Mouse (Mus musculus): ENCODE data around the gene Fam43b. TPM values are rescaled to one million over a fixed set of nuclear protein-coding genes. Genes with fewer than 3 reads are reported as not detected.
"Not testable (repeated sequence)": the region's sequence is repeated elsewhere in the genome, so short reads cannot be mapped to it uniquely, and the experiment has no call there.

The Fam43b gene
- under 1 TPM in 1 of 2 experiments, not detected in 1; 0.11 TPM for total RNA-seq (2021)

DNA sequence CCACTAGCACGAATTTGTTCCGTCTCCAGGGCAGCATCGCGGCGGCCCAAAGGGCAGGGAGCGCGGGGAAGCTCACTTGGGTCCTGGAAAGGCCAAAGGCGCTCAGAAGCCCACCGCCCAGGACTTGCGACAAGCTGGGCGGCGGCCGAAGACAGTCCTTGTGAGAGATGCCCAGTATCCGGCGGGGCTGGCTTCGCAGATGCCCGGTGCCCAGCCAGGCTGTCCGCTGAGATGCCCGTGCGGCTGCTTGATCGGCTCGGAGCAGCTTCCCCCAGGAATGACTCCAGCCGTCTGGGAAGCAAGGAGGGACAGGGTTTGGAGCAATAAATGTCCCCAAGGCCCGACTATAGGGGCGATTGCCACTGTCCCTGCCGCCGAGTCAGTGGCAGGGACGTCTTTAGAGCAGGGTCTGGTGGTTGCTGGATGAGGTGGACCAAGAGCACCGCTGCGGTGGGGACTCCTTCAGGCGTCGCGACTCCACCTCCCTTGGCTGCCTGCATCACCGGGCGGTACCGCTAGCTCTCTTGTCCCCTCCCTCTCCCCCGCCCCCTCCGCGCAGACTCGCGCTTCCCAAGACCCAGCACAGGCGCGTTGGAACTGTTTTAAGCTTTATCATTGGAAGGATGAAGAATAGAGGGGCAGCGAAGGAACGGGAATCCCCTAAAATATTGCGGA, at the start of gene Fam43b:
TSS of gene Fam43b (minus strand) at position 558 of the 675 bp plus-strand sequence.
- no peak for DNase-seq (ENCODE audit: low spot score)
- intact Hi-C loops (cut with DNase I): no loop called here

DNA sequence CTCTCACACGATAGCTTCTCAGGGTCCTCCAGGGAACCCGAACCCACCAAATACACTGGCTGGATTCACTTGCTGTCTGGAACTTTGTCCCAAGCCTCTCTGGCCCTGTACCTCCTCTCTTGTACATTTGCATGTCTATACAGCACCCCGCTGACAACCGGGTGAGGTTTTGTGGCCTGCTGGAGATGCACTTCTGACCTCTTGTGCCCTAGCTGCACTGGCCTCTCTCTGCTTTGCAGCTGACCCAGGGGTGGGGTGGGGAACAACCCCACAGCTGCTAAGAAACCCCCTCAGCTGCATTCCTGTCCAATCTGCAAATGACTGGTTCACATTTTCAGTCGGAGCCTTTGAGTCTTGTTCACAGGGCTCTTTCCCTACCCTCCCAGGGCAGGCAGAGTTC, 48.6 kb upstream of the Fam43b start:
- intact Hi-C loops (cut with DNase I): loop anchor here (5.0 kb wide), 1 partner anchor 62 kb away; no protein-coding TSS in a partner anchor
- no peak for DNase-seq (ENCODE audit: low spot score)

DNA sequence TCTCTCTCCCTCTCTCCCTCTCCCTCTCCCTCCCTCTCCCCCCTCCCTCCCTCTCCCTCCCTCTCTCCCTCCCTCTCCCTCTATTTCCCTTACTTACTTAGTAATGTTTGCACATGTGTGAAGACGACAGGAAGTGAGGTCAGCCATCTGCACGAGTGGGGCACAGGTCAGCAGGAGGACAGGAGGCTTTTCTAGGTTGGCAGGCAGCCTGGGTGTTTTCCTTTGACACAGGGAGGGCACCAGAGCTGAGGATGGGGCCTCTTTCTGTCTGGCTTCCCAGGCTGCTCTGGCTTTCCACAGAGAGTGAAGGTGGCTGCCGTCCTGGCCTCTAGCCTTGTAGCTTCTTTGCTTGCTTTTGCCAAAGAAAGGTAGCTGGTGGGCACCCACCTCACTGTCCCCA, 43.7 kb upstream of the Fam43b start:
- no peak for DNase-seq (ENCODE audit: low spot score)
- intact Hi-C loops (cut with DNase I): no loop called here

DNA sequence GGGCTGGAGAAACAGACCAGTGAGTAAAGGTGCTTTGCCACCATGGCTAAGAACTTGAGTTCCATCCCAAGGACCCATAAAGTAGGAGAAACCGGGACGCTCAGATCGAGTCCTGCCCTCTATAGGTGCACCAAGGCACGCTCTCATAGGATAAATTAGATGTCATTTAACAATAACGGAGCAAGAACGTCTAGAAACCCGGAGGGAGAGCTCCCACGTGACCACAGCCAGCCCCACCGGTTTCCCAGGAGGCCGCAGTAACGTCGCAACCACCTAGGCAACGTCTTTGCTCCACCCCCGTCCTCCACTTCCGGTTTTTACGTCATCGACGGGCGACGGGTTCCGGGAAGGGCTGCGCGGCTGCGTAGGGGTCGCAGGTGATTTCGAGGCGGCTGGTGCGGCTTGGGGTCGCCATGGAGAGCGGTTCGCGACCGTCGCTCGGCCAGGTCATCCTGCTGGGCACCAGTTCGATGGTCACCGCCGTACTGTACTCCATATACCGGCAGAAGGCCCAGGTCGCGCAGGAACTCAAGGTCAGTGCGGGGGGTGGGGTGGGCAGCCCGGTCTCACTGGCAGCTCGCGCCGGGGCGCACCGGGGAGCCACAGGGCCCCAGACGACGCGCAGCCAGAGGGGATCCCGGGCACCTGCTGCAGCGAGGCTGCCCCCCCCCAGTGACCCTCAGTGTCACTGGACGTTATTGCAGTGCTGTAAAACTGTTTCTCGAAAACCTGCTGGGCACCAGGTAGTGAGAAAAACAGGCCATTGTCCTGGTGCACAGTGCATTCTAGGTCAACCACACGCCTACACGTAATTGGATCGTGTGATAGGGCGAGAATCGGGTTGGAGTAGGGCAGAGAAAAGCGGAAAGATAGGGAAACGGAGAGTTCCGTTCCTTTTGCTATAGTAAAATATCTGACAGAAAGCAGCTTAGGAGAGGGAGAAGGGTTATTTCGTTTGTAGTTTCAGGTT, 38.3 kb upstream of the Fam43b start, which contains the start of gene Mul1:
TSS of gene Mul1 (plus strand) at position 325 of the 970 bp plus-strand sequence.
- peak; percentile 86 for DNase-seq (ENCODE audit: low spot score)
- intact Hi-C loops (cut with DNase I): no loop called here

DNA sequence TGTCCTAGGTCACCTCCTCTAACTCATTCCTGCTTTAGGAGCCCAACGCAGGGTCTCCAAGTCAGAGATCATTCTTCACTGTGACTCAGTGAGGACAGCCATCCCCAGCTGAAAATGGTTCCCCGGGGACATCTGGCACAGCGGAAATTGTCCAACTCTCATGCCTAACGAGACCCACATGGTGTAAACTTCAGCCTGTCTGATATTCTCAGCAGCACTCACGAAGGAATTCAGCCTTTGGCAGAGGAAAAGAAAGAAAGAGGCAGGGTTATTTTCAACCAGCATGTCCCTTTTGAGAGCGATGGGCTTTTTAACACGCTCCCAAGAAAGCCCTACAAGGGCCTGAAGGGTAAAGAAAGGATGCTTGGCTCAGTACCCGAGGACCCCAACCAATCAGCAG, 35.0 kb upstream of the Fam43b start:
- intact Hi-C loops (cut with DNase I): no loop called here
- DNase-seq (ENCODE audit: low spot score): no peak

DNA sequence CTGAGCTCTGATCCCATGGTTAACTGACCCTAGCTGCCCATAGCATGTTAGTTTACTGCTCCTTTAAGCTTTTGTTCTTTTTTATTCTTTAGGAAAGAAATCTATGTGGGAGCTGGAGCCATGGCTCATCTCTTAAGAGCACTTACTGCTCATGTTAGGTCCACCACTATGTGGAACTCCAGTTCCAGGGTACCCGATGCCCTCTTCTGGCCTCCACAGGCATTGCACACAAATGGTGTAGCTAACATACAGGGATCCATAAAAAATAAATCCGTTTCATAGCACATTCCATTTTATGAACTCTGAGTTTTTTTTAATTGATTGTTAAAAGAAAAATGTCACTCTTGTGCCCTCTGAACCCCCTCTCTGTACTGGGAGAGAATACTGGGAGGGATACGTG, 33.5 kb upstream of the Fam43b start:
- intact Hi-C loops (cut with DNase I): loop anchor here (10.0 kb wide), 1 partner anchor 305 kb away; no protein-coding TSS in a partner anchor
- DNase-seq (ENCODE audit: low spot score): no peak

DNA sequence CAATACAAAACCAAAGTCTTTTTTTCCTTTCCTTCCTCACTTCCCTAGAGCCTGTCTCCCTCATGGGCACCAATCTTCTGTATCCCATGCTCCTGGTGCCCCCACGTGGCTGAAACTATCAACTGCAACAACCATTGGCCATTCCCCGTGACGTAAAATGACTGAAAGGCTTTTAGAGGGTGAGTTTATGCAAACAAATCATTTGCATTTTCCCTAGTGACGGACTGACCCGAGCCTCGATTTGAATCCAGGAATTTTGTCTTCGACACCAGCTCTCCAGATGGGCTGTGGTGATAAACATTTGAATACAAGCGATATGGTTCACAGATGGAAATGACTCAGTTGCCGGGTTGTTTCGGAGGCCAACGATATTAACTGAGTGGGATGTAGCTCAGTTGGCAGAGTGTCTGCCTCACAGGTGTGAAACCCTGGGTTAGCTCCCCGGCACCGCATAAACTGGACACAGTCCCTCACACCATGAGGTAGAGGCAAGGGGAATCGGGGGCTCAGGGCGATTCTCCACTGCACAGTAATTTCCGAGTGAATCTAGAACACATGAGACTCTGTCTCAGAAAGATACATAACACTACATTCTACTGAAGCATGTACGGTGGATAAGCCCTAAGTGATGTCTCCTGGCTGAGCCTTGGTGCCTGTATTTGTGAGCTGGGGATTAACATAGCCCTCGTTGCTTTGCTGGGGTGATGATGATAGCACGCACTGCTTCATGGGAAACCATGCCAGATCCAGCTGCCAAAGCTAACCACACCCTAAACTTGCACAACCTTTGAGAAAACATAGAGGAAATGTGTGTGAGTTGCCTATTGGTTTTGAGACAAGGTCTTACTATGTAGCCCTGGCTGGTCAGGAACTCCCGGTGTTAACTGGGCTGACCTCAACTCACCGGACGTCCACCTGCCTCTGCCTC, 30.7 kb upstream of the Fam43b start:
- intact Hi-C loops (cut with DNase I): loop anchor here (1.0 to 10.0 kb wide), 3 partner anchors 44 to 302 kb away; no protein-coding TSS in a partner anchor

DNA sequence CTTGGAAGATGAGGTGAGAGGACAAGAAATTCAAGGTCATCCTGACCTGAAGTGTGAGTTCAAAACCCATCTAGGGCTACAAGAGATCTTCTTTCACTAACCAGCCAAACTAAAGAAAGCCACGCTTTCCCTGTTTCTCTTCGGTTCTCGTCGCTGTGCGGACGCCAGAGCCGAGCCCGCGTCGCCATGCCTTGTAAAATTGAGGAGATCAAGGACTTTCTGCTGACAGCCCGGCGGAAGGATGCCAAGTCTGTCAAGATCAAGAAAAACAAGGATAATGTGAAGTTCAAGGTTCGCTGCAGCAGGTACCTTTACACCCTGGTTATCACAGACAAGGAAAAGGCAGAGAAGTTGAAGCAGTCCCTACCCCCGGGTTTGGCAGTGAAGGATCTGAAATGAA, 29.3 kb upstream of the Fam43b start:
- not testable (repeated sequence) for DNase-seq (ENCODE audit: low spot score)

More for the DNA sequence above, 30.7 kb upstream of the Fam43b start:
- DNase-seq (ENCODE audit: low spot score): peak; percentile 61

DNA sequence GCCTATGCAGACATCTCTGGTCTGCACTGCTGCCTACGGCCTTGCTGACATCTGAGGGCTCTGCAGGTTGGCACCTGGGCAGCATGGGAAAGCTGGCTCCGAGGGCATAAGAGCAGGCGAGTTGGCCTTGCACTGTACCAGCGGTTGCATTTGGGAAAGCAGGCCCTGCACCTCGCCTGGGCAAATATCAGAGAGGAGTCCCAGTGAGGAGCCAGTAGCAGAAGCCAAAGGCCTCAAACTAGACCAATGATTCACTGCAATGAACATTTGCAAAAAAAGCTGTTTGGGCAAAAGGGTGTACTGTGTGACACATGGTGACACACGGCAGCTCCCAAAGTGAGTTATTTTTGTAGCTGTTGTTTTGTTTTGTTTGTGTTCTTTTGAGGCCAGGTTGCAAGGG, 28.7 kb upstream of the Fam43b start:
- intact Hi-C loops (cut with DNase I): loop anchor here (10.0 kb wide), 1 partner anchor 300 kb away; no protein-coding TSS in a partner anchor
- no peak for DNase-seq (ENCODE audit: low spot score)

More for the DNA sequence above, 29.3 kb upstream of the Fam43b start:
- intact Hi-C loops (cut with DNase I): loop anchor here (1.0 to 10.0 kb wide), 3 partner anchors 43 to 301 kb away; no protein-coding TSS in a partner anchor

DNA sequence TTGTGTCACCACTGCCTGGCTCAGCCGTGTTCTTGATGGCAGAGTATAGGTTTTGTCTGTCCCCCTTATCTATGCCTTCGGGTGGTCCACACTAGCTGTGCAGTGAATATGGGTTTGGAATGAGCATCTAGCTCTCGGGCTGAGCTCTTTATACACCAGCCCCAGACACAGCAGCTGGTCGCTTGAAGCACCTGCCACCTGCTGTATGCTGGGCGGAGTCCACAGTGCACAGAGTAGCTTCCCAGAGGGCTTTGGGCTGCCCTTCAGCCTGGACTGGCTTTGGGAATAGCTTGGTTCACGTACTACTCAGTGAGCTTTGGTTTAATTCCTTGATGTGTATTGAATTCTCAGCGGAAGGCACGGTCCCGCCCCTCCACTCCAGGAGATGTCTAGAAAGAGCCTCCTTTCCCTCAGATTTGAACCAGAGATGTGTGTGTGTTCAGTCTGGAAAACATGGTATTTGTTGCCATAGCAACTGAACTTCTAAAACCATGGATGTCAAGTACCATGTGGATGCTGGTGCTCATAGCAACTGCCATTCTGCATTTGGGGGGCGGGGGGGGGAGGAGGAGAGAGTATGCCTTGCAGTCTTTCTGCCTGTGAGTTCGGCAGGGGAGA, 22.1 kb upstream of the Fam43b start:
- DNase-seq (ENCODE audit: low spot score): no peak
- intact Hi-C loops (cut with DNase I): no loop called here

DNA sequence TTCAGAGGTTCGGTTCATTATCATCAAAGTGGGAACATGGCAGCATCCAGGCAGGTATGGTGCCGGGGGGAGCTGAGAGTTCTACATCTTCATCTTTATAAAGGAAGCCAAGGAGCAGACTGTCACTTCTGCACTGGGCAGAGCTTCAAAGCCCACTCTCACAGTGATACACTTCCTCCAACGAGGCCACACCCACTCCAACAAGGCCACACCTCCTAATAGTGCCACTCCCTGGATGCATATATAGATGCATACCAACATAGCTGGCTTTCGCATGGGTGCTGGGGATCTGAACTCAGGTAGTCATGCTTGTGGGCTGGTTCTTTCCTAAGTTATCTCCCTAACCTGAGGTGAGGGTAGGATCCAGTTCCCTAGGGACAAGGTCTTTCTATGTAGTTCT, 21.6 kb upstream of the Fam43b start:
- no peak for DNase-seq (ENCODE audit: low spot score)
- intact Hi-C loops (cut with DNase I): no loop called here

DNA sequence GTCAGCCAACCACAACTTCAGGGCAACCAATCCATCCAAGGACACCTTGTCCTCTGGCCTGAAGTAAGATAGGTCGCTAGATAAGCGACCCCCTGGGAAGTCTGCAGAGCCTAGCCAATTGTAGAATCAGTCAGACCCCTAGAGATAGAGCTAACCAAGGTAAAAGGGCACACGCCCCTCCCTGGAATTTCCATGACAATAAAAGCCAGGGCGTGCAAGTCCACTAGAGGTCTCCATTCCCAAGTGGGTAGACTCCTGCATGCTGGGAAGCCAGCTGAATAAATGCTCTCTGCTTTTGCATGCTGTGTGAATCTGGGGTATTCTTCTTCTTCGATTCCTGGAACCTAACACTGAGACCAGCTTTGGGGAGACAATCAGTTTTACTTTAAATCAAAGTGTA, 20.1 kb upstream of the Fam43b start:
- intact Hi-C loops (cut with DNase I): no loop called here
- DNase-seq (ENCODE audit: low spot score): no peak

DNA sequence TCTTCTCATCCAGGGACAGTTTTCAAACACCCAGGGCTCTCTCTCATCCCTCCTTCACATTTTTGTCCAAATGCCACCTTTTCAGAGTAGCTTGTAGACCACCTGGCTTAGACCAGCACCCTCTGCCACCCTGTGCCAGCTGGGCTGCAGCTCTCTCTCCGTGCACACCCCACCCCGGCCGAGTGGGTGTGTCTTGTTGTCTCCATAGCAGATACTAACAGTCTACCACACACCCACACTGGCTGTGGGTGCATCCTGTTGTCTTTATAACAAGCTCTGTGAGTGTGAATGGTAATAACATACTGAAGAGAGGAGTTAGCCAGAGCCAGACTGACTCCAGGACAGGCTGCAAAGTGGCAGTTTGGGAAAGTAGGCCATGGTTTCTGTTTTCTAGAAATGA, 19.7 kb upstream of the Fam43b start:
- intact Hi-C loops (cut with DNase I): no loop called here
- DNase-seq (ENCODE audit: low spot score): no peak

DNA sequence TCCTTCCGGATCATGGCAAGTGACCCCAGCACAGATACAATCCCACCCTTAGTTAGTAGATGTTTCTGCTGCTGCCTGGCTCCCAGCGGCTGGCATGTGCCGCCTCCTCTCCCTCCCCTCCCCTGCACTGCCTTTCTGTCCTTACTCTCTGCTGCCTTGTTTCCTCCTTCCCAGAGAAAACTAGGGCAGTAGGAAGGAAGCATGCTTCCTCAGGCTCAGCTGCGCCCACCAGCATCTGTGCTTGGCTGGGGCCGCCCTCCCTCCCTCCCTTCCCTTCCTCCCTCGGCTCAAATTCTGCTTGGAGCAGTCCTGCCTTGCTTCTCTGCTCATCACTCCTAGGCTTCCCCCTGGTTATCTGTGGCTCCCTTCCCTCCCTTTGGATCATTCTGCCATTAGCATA, 18.4 kb upstream of the Fam43b start:
- intact Hi-C loops (cut with DNase I): no loop called here
- no peak for DNase-seq (ENCODE audit: low spot score)

DNA sequence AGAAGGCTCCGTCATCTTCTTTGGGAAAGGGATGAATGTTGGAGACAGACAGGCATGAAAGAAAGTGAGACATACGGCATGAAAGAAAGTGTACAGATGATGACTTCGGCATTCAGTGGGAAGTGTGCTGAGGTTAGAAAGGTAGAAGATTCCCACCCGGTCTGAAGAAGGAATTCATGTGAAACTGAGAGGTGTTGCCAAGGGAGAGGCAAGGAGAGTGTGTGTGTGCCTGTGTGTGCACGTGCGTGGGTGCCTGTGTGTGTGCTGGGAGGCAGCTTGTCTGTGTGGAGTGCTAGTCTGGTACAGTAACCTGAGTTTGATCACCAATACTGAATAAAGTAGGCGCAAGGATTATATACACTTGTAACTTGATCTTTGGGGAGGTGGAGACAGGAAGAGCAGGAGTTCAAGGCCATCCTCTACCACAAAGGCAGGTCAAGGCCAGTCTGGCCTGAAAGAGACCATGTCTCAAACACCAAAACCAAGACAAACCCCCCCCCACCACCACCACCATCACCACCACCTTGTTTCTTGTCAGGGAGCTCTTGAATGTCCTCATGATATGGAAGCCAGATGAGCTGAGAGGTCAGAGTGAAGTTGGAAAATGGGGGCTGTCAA, 15.3 kb upstream of the Fam43b start:
- no peak for DNase-seq (ENCODE audit: low spot score)
- intact Hi-C loops (cut with DNase I): no loop called here

DNA sequence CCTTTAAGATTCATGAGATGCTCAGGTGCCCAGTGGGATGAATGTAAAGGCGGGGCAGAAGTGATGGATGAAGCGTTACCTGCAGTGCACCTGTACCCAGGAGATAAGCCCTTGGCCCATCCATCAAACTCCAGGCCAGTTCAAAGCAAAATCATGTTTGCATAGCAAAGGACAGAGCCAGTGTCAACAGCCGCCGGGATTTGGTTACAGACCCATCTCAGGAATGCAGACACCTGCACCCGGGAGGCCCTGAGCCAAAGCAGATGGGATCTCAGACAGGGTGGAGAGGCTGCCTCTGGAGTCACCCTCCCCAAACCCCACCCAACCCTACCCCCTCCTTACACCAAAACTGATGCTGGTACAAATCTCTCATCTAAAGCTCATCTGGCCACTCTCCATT, 14.7 kb upstream of the Fam43b start:
- DNase-seq (ENCODE audit: low spot score): no peak
- intact Hi-C loops (cut with DNase I): no loop called here

DNA sequence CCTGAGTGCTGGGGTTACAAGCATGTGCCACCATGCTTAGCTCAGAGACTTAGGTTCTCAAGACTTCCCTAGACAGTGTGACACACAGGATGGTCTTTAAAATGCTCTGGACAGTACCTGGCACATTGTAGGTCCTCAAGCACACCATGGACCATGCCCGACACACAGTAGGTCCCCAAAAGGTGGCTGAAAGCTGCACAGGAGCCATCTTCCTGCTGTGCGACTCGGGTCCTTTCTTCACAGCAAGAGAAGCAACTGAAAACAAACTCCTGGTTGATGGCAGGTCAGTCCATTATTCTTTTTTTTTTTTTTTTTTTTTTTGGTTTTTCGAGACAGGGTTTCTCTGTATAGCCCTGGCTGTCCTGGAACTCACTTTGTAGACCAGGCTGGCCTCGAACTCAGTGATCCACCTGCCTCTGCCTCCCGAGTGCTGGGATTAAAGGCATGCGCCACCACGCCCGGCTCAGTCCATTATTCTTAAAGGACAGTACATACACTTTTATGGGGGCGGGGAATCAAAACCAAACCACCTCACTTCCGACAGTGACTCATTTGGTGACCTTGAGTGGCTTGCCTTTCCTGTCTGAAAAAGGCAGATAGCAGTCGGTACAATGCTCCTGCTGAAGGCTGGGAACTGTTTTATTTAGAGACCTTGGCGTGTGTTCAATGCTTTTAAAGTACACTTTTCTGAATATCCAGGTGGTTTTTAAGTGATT, 11.3 kb upstream of the Fam43b start:
- intact Hi-C loops (cut with DNase I): no loop called here
- no peak for DNase-seq (ENCODE audit: low spot score)

DNA sequence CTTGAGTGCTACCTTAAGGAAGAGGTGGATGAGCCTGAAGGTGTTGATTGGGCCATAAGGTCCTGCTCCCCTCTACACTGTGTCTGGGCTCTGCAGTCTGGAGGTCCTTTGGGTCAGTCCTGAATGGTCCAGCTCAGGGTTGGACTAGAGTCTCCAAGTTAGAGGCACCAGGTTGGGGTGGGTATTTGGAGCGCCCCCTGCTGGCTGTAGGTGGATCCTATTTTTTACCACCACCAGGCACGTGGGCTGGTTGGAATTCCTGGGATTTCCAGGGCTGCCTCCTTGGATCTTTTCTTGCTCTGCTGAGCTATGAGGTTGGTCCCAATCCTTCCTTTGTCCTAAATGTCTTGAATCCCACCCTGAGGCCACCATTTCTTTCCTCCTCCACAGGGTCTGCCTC, 8.5 kb upstream of the Fam43b start:
- intact Hi-C loops (cut with DNase I): no loop called here
- DNase-seq (ENCODE audit: low spot score): no peak

All from heart, postnatal 25 days (tissue).